Mouse (Mus musculus) hindbrain, embryonic 10.5 days (tissue): ENCODE data around the gene Arhgap36. TPM values are rescaled to one million over a fixed set of nuclear protein-coding genes. Genes with fewer than 3 reads are reported as not detected.

ENCODE experiments used
- DNase-seq: peaks from one replicate; pipeline ENCODE4 v3.0.0-alpha.2; 2017; ENCODE audit warnings: low spot score
- H3K27ac ChIP-seq: fragments of 300-500 bp; sonication (generic); 2 replicates; pipeline ENCODE4 v1.5.1; 2016; ENCODE audit warnings: mild to moderate bottlenecking, moderate library complexity
- H3K27me3 ChIP-seq: fragments of 300-500 bp; sonication (generic); 2 replicates; pipeline ENCODE4 v1.6.1; 2016; ENCODE audit warnings: mild to moderate bottlenecking; ENCODE audit not compliant: poor library complexity, insufficient read depth, severe bottlenecking
- H3K36me3 ChIP-seq: fragments of 300-500 bp; sonication (generic); 2 replicates; pipeline ENCODE4 v1.6.1; 2016; ENCODE audit warnings: mild to moderate bottlenecking, moderate library complexity
- H3K4me1 ChIP-seq: fragments of 300-500 bp; sonication (generic); replicated peaks from 2 replicates; pipeline ENCODE4 v1.6.1; 2016; ENCODE audit warnings: mild to moderate bottlenecking
- H3K4me3 ChIP-seq: fragments of 300-500 bp; sonication (generic); 2 replicates; pipeline ENCODE4 v1.5.1; 2016; ENCODE audit warnings: mild to moderate bottlenecking, moderate library complexity
- H3K9me3 ChIP-seq: fragments of 300-500 bp; sonication (generic); 2 replicates; pipeline ENCODE4 v1.6.1; 2016; ENCODE audit warnings: mild to moderate bottlenecking, moderate library complexity
- WGBS: fragments of 180-500 bp; shearing (Covaris S2); methylation state at CpG from one replicate; pipeline ENCODE4 v1.1.7; 2016; 5-methylcytosine and 5-hydroxymethylcytosine counted together
- polyA plus RNA-seq: library from polyadenylated mRNA; unstranded; fragments of >200 nt; fragmentation: Nextera tagmentation; extraction: Ambion mirVana; gene quantifications from 2 replicates; pipeline ENCODE4 v1.2.1, GENCODE M21; 2016

Gene Arhgap36
- 1.8 and 4.0 TPM in 2 replicates for polyA plus RNA-seq

GRCm38 (mm10) chrX:49463442-49463970 is at the start of gene Arhgap36:
Arhgap36 (plus strand) TSS chrX:49463945.
- Histone ChIP-seq H3K27ac (no peak within 1 kb of the TSS), H3K9me3 (no peaks in the 10 kb centered on the region), H3K4me1 (no peaks in the 10 kb centered on the region), H3K4me3 (no peak within 1 kb of the TSS), H3K36me3 (no peaks in the 10 kb centered on the region), H3K27me3 (no peaks in the 10 kb centered on the region)
- no peak for DNase-seq
- WGBS: 70% methylated on average over 6 of the region's 6 CpGs

GRCm38 (mm10) chrX:49457781-49458180 is 6.0 kb upstream of the Arhgap36 start:
- Histone ChIP-seq H3K4me3 (no peak overlapping the region), H3K27ac (no peak overlapping the region), H3K27me3 (no peaks in the 10 kb centered on the region), H3K9me3 (no peaks in the 10 kb centered on the region), H3K36me3 (no peaks in the 10 kb centered on the region), H3K4me1 (no peaks in the 10 kb centered on the region)
- WGBS: 74% methylated on average over 10 of the region's 10 CpGs
- DNase-seq: no peak

GRCm38 (mm10) chrX:49470287-49471054 is 6.7 kb downstream of the Arhgap36 start:
- Histone ChIP-seq H3K4me3 (peak overlapping the region; percentile 52), H3K27ac (peak overlapping the region; percentile 70), H3K36me3 (no peaks in the 10 kb centered on the region), H3K27me3 (peaks cover 20% of the 10 kb centered on the region; the same call in 1 of the 2 replicates), H3K4me1 (peaks cover 5% of the 10 kb centered on the region; the same call in 1 of the 2 replicates), H3K9me3 (no peaks in the 10 kb centered on the region)
- DNase-seq: peak; percentile 28
- WGBS: 20% methylated on average over 34 of the region's 34 CpGs

- Histone ChIP-seq H3K9me3 (no peaks in the 10 kb centered on the region), H3K27ac (peak overlapping the region; percentile 83), H3K4me3 (peak overlapping the region; percentile 51), H3K4me1 (no peaks in the 10 kb centered on the region), H3K36me3 (no peaks in the 10 kb centered on the region), H3K27me3 (peaks cover 32% of the 10 kb centered on the region; the same call in 1 of the 2 replicates)
- DNase-seq: peak; percentile 67
- WGBS: 26% methylated on average over 28 of the region's 29 CpGs
Observed at GRCm38 (mm10) chrX:49479968-49480809, 16.4 kb downstream of the Arhgap36 start.

GRCm38 (mm10) chrX:49480846-49481245 is 17.1 kb downstream of the Arhgap36 start:
- H3K36me3 ChIP-seq: no peaks in the 10 kb centered on the region
- WGBS: 18% methylated on average over 12 of the region's 12 CpGs
- no peaks in the 10 kb centered on the region for H3K4me1 ChIP-seq
- no peaks in the 10 kb centered on the region for H3K9me3 ChIP-seq
- peak; percentile 9 for DNase-seq
- peaks cover 39% of the 10 kb centered on the region for H3K27me3 ChIP-seq
- peak overlapping the region; percentile 51 for H3K4me3 ChIP-seq
- H3K27ac ChIP-seq: peak overlapping the region; percentile 83

GRCm38 (mm10) chrX:49489141-49489540 is 25.4 kb downstream of the Arhgap36 start:
- Histone ChIP-seq H3K4me3 (no peak overlapping the region), H3K9me3 (no peaks in the 10 kb centered on the region), H3K36me3 (no peaks in the 10 kb centered on the region), H3K4me1 (0 out of 2 replicates have a peak, but pooled peaks cover 7% of the 10 kb centered on the region), H3K27me3 (peaks cover 41% of the 10 kb centered on the region), H3K27ac (no peak overlapping the region)
- DNase-seq: no peak
- 84% methylated on average over 5 of the region's 5 CpGs for WGBS

GRCm38 (mm10) chrX:49493739-49494449 is 30.1 kb downstream of the Arhgap36 start:
- WGBS: 19% methylated on average over 46 of the region's 46 CpGs
- DNase-seq: peak; percentile 11

More at GRCm38 (mm10) chrX:49493739-49494449, 30.1 kb downstream of the Arhgap36 start:
- 0 out of 2 replicates have a peak, but pooled peaks cover 7% of the 10 kb centered on the region for H3K4me1 ChIP-seq
- peak overlapping the region; percentile 50 for H3K4me3 ChIP-seq
- no peaks in the 10 kb centered on the region for H3K36me3 ChIP-seq
- H3K9me3 ChIP-seq: no peaks in the 10 kb centered on the region
- no peak overlapping the region for H3K27ac ChIP-seq
- peaks cover 42% of the 10 kb centered on the region for H3K27me3 ChIP-seq

Other genes with a start within 250 kb of the Arhgap36 start
- 10.2 and 11.6 TPM in 2 replicates for gene Enox2, start 175.7 kb upstream of the Arhgap36 start, polyA plus RNA-seq
- gene Olfr1320, start 208.4 kb downstream of the Arhgap36 start, polyA plus RNA-seq: not detected in 2 replicates